ENCODE assay signal across 14 mouse cellular contexts in the genomic region with DNA sequence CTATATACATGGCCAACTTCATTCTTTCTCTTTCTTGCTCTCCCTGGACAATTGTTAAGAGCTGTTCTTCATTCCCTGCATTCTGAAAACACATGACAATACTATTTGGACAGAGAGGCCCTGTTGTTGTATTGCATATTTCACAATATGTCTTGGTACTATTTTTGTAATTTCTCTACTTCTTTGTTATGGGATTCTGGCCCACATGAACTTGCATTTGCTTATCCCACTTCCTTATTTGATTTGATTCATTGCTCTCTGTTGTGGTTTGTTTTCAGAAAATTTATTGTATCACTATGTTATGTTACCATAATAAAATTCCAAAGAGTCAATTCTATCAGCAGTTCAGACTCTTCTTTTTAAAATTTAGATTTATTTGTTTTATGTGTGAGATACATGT.
"Had no signal": no experiment of that assay in that cellular context is flagged by ENCODE, and none has a peak within 500 bp of the region (broad histone marks: within the 10 kb centered on the region; RNA-seq: fewer than 3 reads in every experiment).

No protein-coding gene starts in this region.

- H3K9ac ChIP-seq: kidney, embryonic 15.5 days; limb, embryonic 15.5 days; liver, embryonic 14.5 days; midbrain, embryonic 13.5 days; neural tube, embryonic 13.5 days had no signal

- H3K27ac ChIP-seq: kidney, embryonic 15.5 days; left cerebral cortex, adult 2 months; limb, embryonic 15.5 days; liver, embryonic 14.5 days; midbrain, embryonic 13.5 days; neural tube, embryonic 13.5 days had no signal

- ATAC-seq: intestine, embryonic 16.5 days; midbrain, embryonic 13.5 days had no signal

- DNase-seq: kidney, adult 2 months; kidney, postnatal 14 days; lung, adult 18-20 months; lung, postnatal 4 days; retina, postnatal 1 day; right cerebral cortex, postnatal 14 days; thymus, postnatal 36 days had no signal

- H3K4me3 ChIP-seq: kidney, embryonic 15.5 days; left cerebral cortex, adult 2 months; limb, embryonic 15.5 days; midbrain, embryonic 13.5 days; neural tube, embryonic 13.5 days had no signal

- H3K4me1 ChIP-seq: kidney, embryonic 15.5 days; limb, embryonic 15.5 days; midbrain, embryonic 13.5 days; neural tube, embryonic 13.5 days had no signal

- H3K36me3 ChIP-seq: kidney, embryonic 15.5 days; limb, embryonic 15.5 days; midbrain, embryonic 13.5 days; neural tube, embryonic 13.5 days had no signal

- H3K27me3 ChIP-seq: kidney, embryonic 15.5 days; limb, embryonic 15.5 days; midbrain, embryonic 13.5 days; neural tube, embryonic 13.5 days had no signal
